Mouse (Mus musculus): Measurements from ENCODE around the gene Tbc1d30. TPM values are rescaled to one million over a fixed set of nuclear protein-coding genes. Genes with fewer than 3 reads are reported as not detected.

Gene Tbc1d30
- polyA plus RNA-seq, 1 experiment from 2014 or later = 4.1 TPM

GRCm38 (mm10) chr10:121330940-121331339 is 20.1 kb downstream of the Tbc1d30 start:
- 16% methylated on average over 7 of the region's 7 CpGs for WGBS
- Histone ChIP-seq H3K27ac (replicated peaks) (no peak overlapping the region), H3K27me3 (ENCODE audit: control insufficient read depth, insufficient read depth, low read length) (no peaks in the 10 kb centered on the region), H3K4me1 (replicated peaks; ENCODE audit: control insufficient read depth, insufficient read depth) (no peaks in the 10 kb centered on the region), H3K4me2 (replicated peaks; ENCODE audit: low read depth) (no peak overlapping the region), H3K9ac (ENCODE audit: low read length) (no peak overlapping the region), H3K9me3 (ENCODE audit: control insufficient read depth, low read length) (no peaks in the 10 kb centered on the region), H3K36me3 (ENCODE audit: control insufficient read depth, insufficient read depth, low read length) (no peaks in the 10 kb centered on the region), H3K4me3 (ENCODE audit: low read depth, low read length) (no peak overlapping the region)
- peak; percentile 90 for TF ChIP-seq CTCF (IDR thresholded peaks at IDR 0.05; ENCODE audit: low read depth)
- TF ChIP-seq EP300 (optimal IDR thresholded peaks at IDR 0.05) = no peak
- peak; percentile 64 for DNase-seq (ENCODE audit: low spot score)
- no peak for ATAC-seq (ENCODE audit: low FRiP score, low TSS enrichment)

DNA sequence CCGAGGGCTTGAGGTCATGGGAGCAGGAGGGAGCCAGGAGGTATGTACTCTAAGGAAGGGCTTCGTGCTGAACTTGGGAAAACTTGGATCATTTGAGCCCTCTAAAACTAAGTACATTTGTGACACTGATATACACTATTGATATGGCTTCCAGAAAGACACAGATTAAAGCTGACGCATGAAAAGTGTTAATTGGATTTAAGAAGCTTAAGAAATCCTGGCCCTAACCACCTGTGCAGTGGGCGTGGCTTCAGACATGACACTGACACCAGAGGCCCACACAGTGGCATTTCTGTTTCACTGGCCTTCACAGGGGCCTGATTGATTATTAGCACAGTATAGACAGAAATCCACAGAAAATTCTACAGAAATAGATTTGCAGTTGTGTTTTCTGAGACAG is 21.5 kb downstream of the Tbc1d30 start:
- H3K9me3 ChIP-seq (ENCODE audit: control insufficient read depth, low read length) = no peaks in the 10 kb centered on the region
- H3K4me1 ChIP-seq (replicated peaks; ENCODE audit: control insufficient read depth, insufficient read depth) = no peaks in the 10 kb centered on the region
- H3K36me3 ChIP-seq (ENCODE audit: control insufficient read depth, insufficient read depth, low read length) = no peaks in the 10 kb centered on the region
- 74% methylated on average over 4 of the region's 4 CpGs for WGBS
- no peaks in the 10 kb centered on the region for H3K27me3 ChIP-seq (ENCODE audit: control insufficient read depth, insufficient read depth, low read length)
- no peak overlapping the region for H3K4me2 ChIP-seq (replicated peaks; ENCODE audit: low read depth)
- H3K27ac ChIP-seq (replicated peaks) = no peak overlapping the region
- no peak overlapping the region for H3K4me3 ChIP-seq (ENCODE audit: low read depth, low read length)
- DNase-seq (ENCODE audit: low spot score) (no peak), ATAC-seq (ENCODE audit: low FRiP score, low TSS enrichment) (no peak)
- no peak for TF ChIP-seq CTCF (IDR thresholded peaks at IDR 0.05; ENCODE audit: low read depth)
- no peak for TF ChIP-seq EP300 (optimal IDR thresholded peaks at IDR 0.05)
- H3K9ac ChIP-seq (ENCODE audit: low read length) = no peak overlapping the region

GRCm38 (mm10) chr10:121326167-121326566 is 24.9 kb downstream of the Tbc1d30 start:
- H3K4me1 ChIP-seq (replicated peaks; ENCODE audit: control insufficient read depth, insufficient read depth) = no peaks in the 10 kb centered on the region

GRCm38 (mm10) chr10:121323493-121323892 is 27.6 kb downstream of the Tbc1d30 start:
- Histone ChIP-seq H3K4me3 (ENCODE audit: low read depth, low read length) (no peak overlapping the region), H3K4me1 (replicated peaks; ENCODE audit: control insufficient read depth, insufficient read depth) (no peaks in the 10 kb centered on the region), H3K9me3 (ENCODE audit: control insufficient read depth, low read length) (no peaks in the 10 kb centered on the region), H3K27ac (replicated peaks) (no peak overlapping the region), H3K27me3 (ENCODE audit: control insufficient read depth, insufficient read depth, low read length) (no peaks in the 10 kb centered on the region), H3K36me3 (ENCODE audit: control insufficient read depth, insufficient read depth, low read length) (no peaks in the 10 kb centered on the region), H3K4me2 (replicated peaks; ENCODE audit: low read depth) (no peak overlapping the region), H3K9ac (ENCODE audit: low read length) (no peak overlapping the region)
- 66% methylated on average over 7 of the region's 7 CpGs for WGBS
- TF ChIP-seq CTCF (IDR thresholded peaks at IDR 0.05; ENCODE audit: low read depth) = no peak
- no peak for TF ChIP-seq EP300 (optimal IDR thresholded peaks at IDR 0.05)
- DNase-seq (ENCODE audit: low spot score) = no peak
- no peak for ATAC-seq (ENCODE audit: low FRiP score, low TSS enrichment)

More at GRCm38 (mm10) chr10:121326167-121326566, 24.9 kb downstream of the Tbc1d30 start:
- H3K36me3 ChIP-seq (ENCODE audit: control insufficient read depth, insufficient read depth, low read length) = no peaks in the 10 kb centered on the region
- no peaks in the 10 kb centered on the region for H3K27me3 ChIP-seq (ENCODE audit: control insufficient read depth, insufficient read depth, low read length)
- DNase-seq (ENCODE audit: low spot score) (no peak), ATAC-seq (ENCODE audit: low FRiP score, low TSS enrichment) (no peak)
- H3K4me2 ChIP-seq (replicated peaks; ENCODE audit: low read depth) = no peak overlapping the region
- no peak overlapping the region for H3K9ac ChIP-seq (ENCODE audit: low read length)
- H3K27ac ChIP-seq (replicated peaks) = no peak overlapping the region
- TF ChIP-seq CTCF (IDR thresholded peaks at IDR 0.05; ENCODE audit: low read depth) (peak; percentile 44), EP300 (optimal IDR thresholded peaks at IDR 0.05) (no peak)
- no peak overlapping the region for H3K4me3 ChIP-seq (ENCODE audit: low read depth, low read length)
- no peaks in the 10 kb centered on the region for H3K9me3 ChIP-seq (ENCODE audit: control insufficient read depth, low read length)

DNA sequence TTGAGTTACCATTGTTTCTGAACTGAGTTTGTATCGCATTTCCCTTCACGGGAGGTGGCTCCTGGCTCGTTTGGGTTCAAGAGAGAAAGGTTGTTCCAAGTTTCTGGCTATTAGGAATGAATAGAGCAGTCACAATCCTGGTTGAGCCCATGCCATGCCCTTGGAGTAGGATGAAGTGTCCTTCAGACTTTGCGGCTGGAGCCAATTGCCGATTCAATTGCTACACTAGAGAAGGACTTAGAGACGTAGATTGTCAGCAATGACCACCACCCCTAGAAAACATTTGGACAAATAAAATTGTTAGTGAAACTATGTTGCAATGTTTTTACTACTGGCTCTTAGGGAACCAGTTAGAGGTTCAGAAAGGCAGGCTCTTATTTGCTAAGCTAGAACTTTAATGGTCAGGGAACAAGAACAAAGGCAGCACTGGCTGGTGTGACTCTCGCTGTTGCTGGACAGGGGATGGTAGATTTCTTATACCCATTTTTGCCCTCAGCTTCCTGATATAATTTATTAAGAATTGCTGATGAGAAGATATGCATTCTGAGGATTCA is 32.6 kb downstream of the Tbc1d30 start:
- no peaks in the 10 kb centered on the region for H3K36me3 ChIP-seq (ENCODE audit: control insufficient read depth, insufficient read depth, low read length)
- H3K27ac ChIP-seq (replicated peaks) = no peak overlapping the region
- no peak for TF ChIP-seq CTCF (IDR thresholded peaks at IDR 0.05; ENCODE audit: low read depth)
- no peak for TF ChIP-seq EP300 (optimal IDR thresholded peaks at IDR 0.05)
- H3K4me3 ChIP-seq (ENCODE audit: low read depth, low read length) = no peak overlapping the region
- no peaks in the 10 kb centered on the region for H3K9me3 ChIP-seq (ENCODE audit: control insufficient read depth, low read length)
- no peak overlapping the region for H3K9ac ChIP-seq (ENCODE audit: low read length)
- no peaks in the 10 kb centered on the region for H3K27me3 ChIP-seq (ENCODE audit: control insufficient read depth, insufficient read depth, low read length)
- 83% methylated on average over 7 of the region's 7 CpGs for WGBS
- H3K4me1 ChIP-seq (replicated peaks; ENCODE audit: control insufficient read depth, insufficient read depth) = no peaks in the 10 kb centered on the region
- ATAC-seq (ENCODE audit: low FRiP score, low TSS enrichment) = no peak
- no peak overlapping the region for H3K4me2 ChIP-seq (replicated peaks; ENCODE audit: low read depth)
- DNase-seq (ENCODE audit: low spot score) = no peak

- Histone ChIP-seq H3K4me3 (ENCODE audit: low read depth, low read length) (no peak overlapping the region), H3K9ac (ENCODE audit: low read length) (no peak overlapping the region), H3K4me2 (replicated peaks; ENCODE audit: low read depth) (no peak overlapping the region), H3K27ac (replicated peaks) (no peak overlapping the region), H3K9me3 (ENCODE audit: control insufficient read depth, low read length) (no peaks in the 10 kb centered on the region), H3K27me3 (ENCODE audit: control insufficient read depth, insufficient read depth, low read length) (no peaks in the 10 kb centered on the region), H3K4me1 (replicated peaks; ENCODE audit: control insufficient read depth, insufficient read depth) (no peaks in the 10 kb centered on the region), H3K36me3 (ENCODE audit: control insufficient read depth, insufficient read depth, low read length) (no peaks in the 10 kb centered on the region)
- WGBS = 81% methylated on average over 10 of the region's 10 CpGs
- ATAC-seq (ENCODE audit: low FRiP score, low TSS enrichment) (no peak), DNase-seq (ENCODE audit: low spot score) (no peak)
- TF ChIP-seq CTCF (IDR thresholded peaks at IDR 0.05; ENCODE audit: low read depth) (no peak), EP300 (optimal IDR thresholded peaks at IDR 0.05) (no peak)
Observed at GRCm38 (mm10) chr10:121316361-121316760, 34.7 kb downstream of the Tbc1d30 start.
